19 mouse cellular contexts compared by ENCODE assay signal in the genomic region with DNA sequence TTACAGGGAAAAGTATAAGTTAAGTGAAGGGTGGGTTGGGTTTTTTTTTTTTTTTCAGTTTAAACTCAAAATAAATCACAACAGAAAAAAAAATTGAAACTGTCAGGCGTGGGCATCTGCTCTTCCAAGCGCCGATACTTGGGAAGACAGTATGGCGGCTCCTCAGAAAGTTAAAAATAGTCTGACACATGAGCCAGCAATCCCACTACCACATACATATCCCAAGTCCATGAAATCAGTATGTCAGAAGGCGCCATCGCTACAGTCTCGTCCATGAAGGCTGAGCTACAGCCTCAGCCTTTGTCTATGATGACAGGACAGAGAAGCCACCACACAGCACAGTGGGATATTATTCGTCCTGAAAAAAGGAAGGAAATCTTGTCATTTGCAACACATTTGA.
A peak's percentile ranks its signal among the peaks of the same experiment; 100 is the strongest.
DNase-seq lines count a peak whose midpoint lies in the region; ATAC-seq and TF ChIP-seq lines count a peak whose summit lies in the region.
"Had no signal": no experiment of that assay in that cellular context is flagged by ENCODE, and none has a peak within 500 bp of the region (broad histone marks: within the 10 kb centered on the region; RNA-seq: fewer than 3 reads in every experiment).

No protein-coding gene starts in this region.

- H3K9me3 ChIP-seq in forebrain, embryonic 16.5 days (ENCODE audit: control insufficient read depth, low read length), result no peaks in the 10 kb centered on the region
- H3K9me3 ChIP-seq in forebrain, embryonic 12.5 days, result no peaks in the 10 kb centered on the region
- H3K9me3 ChIP-seq: embryonic facial prominence, embryonic 13.5 days; embryonic facial prominence, embryonic 15.5 days; forebrain, embryonic 13.5 days had no signal

- no peak for TF ChIP-seq CTCF in layer of hippocampus, adult 2 months (conservative IDR thresholded peaks at IDR 0.05)
- TF ChIP-seq CTCF in cortical plate, adult 2 months (IDR thresholded peaks at IDR 0.05; ENCODE audit: extremely low read depth, insufficient read depth, low read length), result no peak

- H3K4me3 ChIP-seq in forebrain, embryonic 16.5 days (replicated peaks; ENCODE audit: low read length), result no peak overlapping the region
- no peak overlapping the region for H3K4me3 ChIP-seq in forebrain, embryonic 12.5 days (replicated peaks)
- no peak overlapping the region for H3K4me3 ChIP-seq in layer of hippocampus, adult 2 months
- H3K4me3 ChIP-seq in cortical plate, adult 2 months (ENCODE audit: insufficient read depth, low read length), result no peak overlapping the region
- H3K4me3 ChIP-seq: embryonic facial prominence, embryonic 13.5 days; embryonic facial prominence, embryonic 15.5 days; erythroblast, embryonic 14.5 days; forebrain, embryonic 13.5 days had no signal

- H3K36me3 ChIP-seq in forebrain, embryonic 16.5 days (ENCODE audit: control insufficient read depth, insufficient read depth), result no peaks in the 10 kb centered on the region
- no peaks in the 10 kb centered on the region for H3K36me3 ChIP-seq in forebrain, embryonic 12.5 days (replicated peaks)
- H3K36me3 ChIP-seq: embryonic facial prominence, embryonic 13.5 days; embryonic facial prominence, embryonic 15.5 days had no signal

- H3K4me1 ChIP-seq in forebrain, embryonic 16.5 days (replicated peaks; ENCODE audit: control insufficient read depth, insufficient read depth, low read length), result peaks cover 16% of the 10 kb centered on the region
- H3K4me1 ChIP-seq in forebrain, embryonic 12.5 days, result peaks cover 6% of the 10 kb centered on the region
- H3K4me1 ChIP-seq in cortical plate, adult 2 months (ENCODE audit: control insufficient read depth, insufficient read depth, low read length), result peaks cover 7% of the 10 kb centered on the region

- no peak for TF ChIP-seq POLR2A in cortical plate, adult 2 months (IDR thresholded peaks at IDR 0.05; ENCODE audit: extremely low read depth, insufficient read depth, low read length)

- ATAC-seq in forebrain, embryonic 16.5 days, result no peak
- ATAC-seq in forebrain, embryonic 12.5 days (ENCODE audit: low FRiP score), result no peak
- ATAC-seq: forebrain, embryonic 13.5 days had no signal

- H3K4me2 ChIP-seq in forebrain, embryonic 16.5 days (ENCODE audit: low read length), result no peak overlapping the region
- no peak overlapping the region for H3K4me2 ChIP-seq in forebrain, embryonic 12.5 days
- H3K4me2 ChIP-seq: embryonic facial prominence, embryonic 13.5 days; embryonic facial prominence, embryonic 15.5 days; forebrain, embryonic 13.5 days had no signal

- 76% methylated on average over 8 of the region's 8 CpGs for WGBS in forebrain, embryonic 16.5 days
- WGBS in forebrain, embryonic 12.5 days, result 85% methylated on average over 8 of the region's 8 CpGs

- no peak overlapping the region for H3K9ac ChIP-seq in forebrain, embryonic 16.5 days (replicated peaks; ENCODE audit: low read depth, low read length)
- H3K9ac ChIP-seq in forebrain, embryonic 12.5 days, result no peak overlapping the region
- H3K9ac ChIP-seq: embryonic facial prominence, embryonic 13.5 days; embryonic facial prominence, embryonic 15.5 days; forebrain, embryonic 13.5 days had no signal

- H3K27ac ChIP-seq in forebrain, embryonic 16.5 days (ENCODE audit: low read length), result peak overlapping the region; percentile 7; the same call in 1 of the 2 replicates
- H3K27ac ChIP-seq in forebrain, embryonic 12.5 days, result no peak overlapping the region
- H3K27ac ChIP-seq in layer of hippocampus, adult 2 months, result peak overlapping the region; percentile 30; the same call in 1 of the 2 replicates
- 0 out of 2 replicates have a peak overlapping the region, but pooled peaks have one; percentile 14 for H3K27ac ChIP-seq in cortical plate, adult 2 months (ENCODE audit: insufficient read depth, low read length)
- H3K27ac ChIP-seq: embryonic facial prominence, embryonic 13.5 days; embryonic facial prominence, embryonic 15.5 days; forebrain, embryonic 13.5 days had no signal

- no peak for DNase-seq in layer of hippocampus, adult 2 months (ENCODE audit: low spot score in 2 of 2)
- no peak for DNase-seq in layer of hippocampus, adult 11-12 months (ENCODE audit: low spot score)
- DNase-seq in brain, embryonic 18.5 days (ENCODE audit: low read depth, low spot score), result peak; percentile 26
- no peak for DNase-seq in retina, postnatal 1 day
- DNase-seq: adrenal gland, adult 2 months; adrenal gland, postnatal 10 days; adrenal gland, postnatal 25 days; cerebellum, adult 2 months; cerebellum, adult 9-10 months; cerebellum, postnatal 10 days; cerebellum, postnatal 25 days; embryo, embryonic 11 days had no signal

- no peaks in the 10 kb centered on the region for H3K27me3 ChIP-seq in forebrain, embryonic 16.5 days (replicated peaks; ENCODE audit: control insufficient read depth, insufficient read depth, low read length)
- H3K27me3 ChIP-seq in forebrain, embryonic 12.5 days, result no peaks in the 10 kb centered on the region
- H3K27me3 ChIP-seq: embryonic facial prominence, embryonic 13.5 days; embryonic facial prominence, embryonic 15.5 days; forebrain, embryonic 13.5 days had no signal
